Mouse (Mus musculus): Measurements from ENCODE around the gene Snrpb. TPM values are rescaled to one million over a fixed set of nuclear protein-coding genes. Genes with fewer than 3 reads are reported as not detected.

The Snrpb gene
- polyA plus RNA-seq, 1 experiment from 2014 or later: 898 TPM

DNA sequence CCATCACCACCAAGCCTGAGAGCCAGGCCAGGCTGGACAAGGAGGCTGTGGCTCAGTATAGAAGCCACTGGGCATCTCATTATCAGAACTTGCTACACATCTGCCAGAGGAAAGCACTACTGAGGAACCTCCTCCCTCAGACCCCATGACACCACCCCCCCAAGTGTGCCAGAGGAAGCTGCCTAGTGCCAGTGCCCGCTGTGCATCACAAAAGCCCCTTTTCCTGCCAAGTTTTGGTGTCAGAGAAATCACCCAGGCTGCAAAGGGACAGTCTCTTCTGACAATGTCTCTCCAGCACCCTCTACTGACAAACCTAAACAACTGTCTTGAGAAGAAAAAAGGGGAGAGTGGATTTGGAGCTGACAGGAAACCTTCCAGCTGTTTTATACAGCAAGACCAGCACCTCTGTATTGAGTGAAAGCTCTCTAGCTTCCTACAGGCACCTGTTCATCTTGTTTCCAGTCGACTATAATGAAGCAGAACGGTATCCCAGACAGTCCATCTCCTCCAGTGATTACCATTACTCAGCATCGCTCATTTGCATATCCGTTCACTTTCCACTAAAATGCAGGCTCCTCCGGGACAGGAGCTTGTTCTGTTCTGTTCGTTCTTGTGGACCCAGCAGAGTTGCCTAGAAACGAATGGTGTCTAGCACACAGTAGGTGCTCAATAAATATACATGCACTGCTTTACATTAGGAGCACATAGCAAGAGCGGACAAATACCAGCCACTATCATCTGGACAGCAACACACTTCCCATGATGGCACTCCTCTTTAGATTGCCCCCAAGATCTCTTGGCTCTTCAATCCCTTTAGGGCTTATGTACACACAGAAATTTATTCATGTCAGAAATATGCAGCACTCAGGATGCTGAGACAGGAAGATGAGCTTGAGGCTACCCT, 12.6 kb downstream of the Snrpb start:
- Histone ChIP-seq H3K27ac (replicated peaks) (no peak overlapping the region), H3K36me3 (replicated peaks) (peaks cover 73% of the 10 kb centered on the region), H3K9me3 (no peaks in the 10 kb centered on the region), H3K4me1 (no peaks in the 10 kb centered on the region), H3K27me3 (replicated peaks; ENCODE audit: low read depth, poor library complexity, severe bottlenecking) (no peaks in the 10 kb centered on the region), H3K4me3 (no peak overlapping the region)
- WGBS: 69% methylated on average over 9 of the region's 9 CpGs
- DNase-seq (ENCODE audit: low spot score): no peak

- Histone ChIP-seq H3K27ac (replicated peaks) (no peak overlapping the region), H3K9me3 (no peaks in the 10 kb centered on the region), H3K4me3 (no peak overlapping the region), H3K36me3 (replicated peaks) (peaks cover 37% of the 10 kb centered on the region), H3K27me3 (replicated peaks; ENCODE audit: low read depth, poor library complexity, severe bottlenecking) (no peaks in the 10 kb centered on the region), H3K4me1 (no peaks in the 10 kb centered on the region)
- no peak for DNase-seq (ENCODE audit: low spot score)
- 86% methylated on average over 5 of the region's 5 CpGs for WGBS
Measured at GRCm38 (mm10) chr2:130162701-130163100, 16.5 kb downstream of the Snrpb start.

- no peak overlapping the region for H3K4me3 ChIP-seq
- no peaks in the 10 kb centered on the region for H3K36me3 ChIP-seq (replicated peaks)
- no peaks in the 10 kb centered on the region for H3K27me3 ChIP-seq (replicated peaks; ENCODE audit: low read depth, poor library complexity, severe bottlenecking)
- 54% methylated on average over 4 of the region's 4 CpGs for WGBS
- H3K27ac ChIP-seq (replicated peaks): no peak overlapping the region
- no peaks in the 10 kb centered on the region for H3K9me3 ChIP-seq
- no peak for DNase-seq (ENCODE audit: low spot score)
- H3K4me1 ChIP-seq: no peaks in the 10 kb centered on the region
Measured at GRCm38 (mm10) chr2:130158088-130158437, 21.1 kb downstream of the Snrpb start.

DNA sequence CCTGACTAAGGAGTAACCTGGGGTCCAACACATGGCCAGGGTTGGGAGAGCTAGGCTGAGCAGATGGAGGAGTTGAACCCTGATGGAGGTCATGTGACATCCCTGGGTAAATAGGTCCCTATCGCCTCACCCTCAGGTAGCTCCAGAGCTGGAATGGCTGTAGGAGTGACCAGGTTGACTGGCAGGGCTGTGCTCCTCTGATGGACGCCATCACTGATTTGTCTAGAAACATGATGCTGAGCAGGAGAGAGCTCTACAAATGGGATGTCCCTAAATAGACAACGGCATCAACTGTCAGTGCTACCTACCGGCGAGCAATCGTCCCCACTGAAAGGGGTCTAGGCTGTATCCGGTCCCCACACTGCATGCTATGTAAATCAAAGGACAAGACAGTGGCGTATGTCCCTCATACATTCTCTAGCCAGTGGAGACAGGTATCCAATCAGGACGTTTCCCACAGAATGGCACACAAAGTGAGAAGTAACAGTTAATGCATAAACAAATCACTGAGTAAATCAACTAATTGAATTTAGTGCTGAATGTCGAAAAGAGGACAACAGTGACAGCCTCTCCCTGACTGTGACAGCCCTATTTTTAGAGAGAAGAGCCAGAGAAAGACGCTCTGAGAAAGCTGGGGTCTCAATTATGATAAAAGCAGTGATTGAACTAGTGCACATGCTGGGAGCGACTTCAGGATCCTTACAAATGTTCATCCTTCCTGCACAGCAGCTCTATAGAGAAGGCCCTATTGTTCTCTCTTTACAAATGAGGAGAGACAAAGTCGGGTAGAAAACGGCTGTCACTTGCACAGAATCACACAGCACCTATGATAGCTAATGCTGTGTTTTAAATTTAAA, 21.7 kb downstream of the Snrpb start:
- Histone ChIP-seq H3K36me3 (replicated peaks) (no peaks in the 10 kb centered on the region), H3K27ac (replicated peaks) (no peak overlapping the region), H3K27me3 (replicated peaks; ENCODE audit: low read depth, poor library complexity, severe bottlenecking) (no peaks in the 10 kb centered on the region), H3K4me1 (no peaks in the 10 kb centered on the region), H3K9me3 (no peaks in the 10 kb centered on the region), H3K4me3 (no peak overlapping the region)
- no peak for DNase-seq (ENCODE audit: low spot score)
- 59% methylated on average over 14 of the region's 14 CpGs for WGBS

DNA sequence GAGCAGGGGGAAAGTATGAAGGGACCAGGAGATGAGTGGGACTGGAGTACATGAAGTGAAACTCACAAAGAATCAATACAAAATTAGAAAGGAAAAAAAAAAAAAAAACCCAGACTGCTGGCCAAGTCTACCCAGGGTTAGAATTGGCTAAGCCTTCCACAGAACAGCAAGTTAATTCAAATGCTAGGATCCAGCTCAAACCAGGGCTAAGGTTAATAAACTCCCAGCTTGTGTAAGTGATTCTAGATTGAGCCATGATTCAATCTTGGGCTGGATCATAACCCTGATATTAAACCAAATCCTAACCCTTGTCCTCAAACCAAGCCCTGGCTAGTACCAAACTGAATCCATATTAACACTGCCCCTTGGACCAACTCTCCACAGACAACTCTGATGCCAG, 23.4 kb downstream of the Snrpb start:
- H3K36me3 ChIP-seq (replicated peaks): no peaks in the 10 kb centered on the region
- no peak overlapping the region for H3K27ac ChIP-seq (replicated peaks)
- H3K4me1 ChIP-seq: no peaks in the 10 kb centered on the region
- DNase-seq (ENCODE audit: low spot score): no peak
- no peak overlapping the region for H3K4me3 ChIP-seq
- no peaks in the 10 kb centered on the region for H3K9me3 ChIP-seq
- no peaks in the 10 kb centered on the region for H3K27me3 ChIP-seq (replicated peaks; ENCODE audit: low read depth, poor library complexity, severe bottlenecking)

DNA sequence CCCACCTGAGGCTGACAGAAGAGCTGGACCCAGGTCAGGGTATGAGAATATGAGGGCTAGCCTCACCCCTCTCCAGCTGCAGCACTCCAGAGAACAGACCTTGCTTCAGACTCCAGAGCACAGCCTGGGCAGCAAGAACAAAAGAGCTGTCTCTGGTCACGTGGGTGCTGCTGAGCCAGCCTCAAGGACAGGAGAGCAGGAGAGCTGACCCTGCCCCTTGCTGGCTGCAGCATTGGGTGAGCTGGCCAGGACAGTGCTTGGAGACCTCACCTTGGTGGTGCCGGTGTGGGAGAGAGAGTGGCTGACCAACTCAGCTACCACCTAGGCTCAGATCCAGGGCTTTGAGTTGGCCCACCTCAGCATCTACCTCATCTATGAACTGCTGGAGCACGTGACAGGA, 24.0 kb downstream of the Snrpb start:
- Histone ChIP-seq H3K36me3 (replicated peaks) (no peaks in the 10 kb centered on the region), H3K9me3 (no peaks in the 10 kb centered on the region), H3K27me3 (replicated peaks; ENCODE audit: low read depth, poor library complexity, severe bottlenecking) (no peaks in the 10 kb centered on the region), H3K27ac (replicated peaks) (no peak overlapping the region), H3K4me3 (no peak overlapping the region), H3K4me1 (no peaks in the 10 kb centered on the region)
- 73% methylated on average over 3 of the region's 3 CpGs for WGBS
- DNase-seq (ENCODE audit: low spot score): no peak

DNA sequence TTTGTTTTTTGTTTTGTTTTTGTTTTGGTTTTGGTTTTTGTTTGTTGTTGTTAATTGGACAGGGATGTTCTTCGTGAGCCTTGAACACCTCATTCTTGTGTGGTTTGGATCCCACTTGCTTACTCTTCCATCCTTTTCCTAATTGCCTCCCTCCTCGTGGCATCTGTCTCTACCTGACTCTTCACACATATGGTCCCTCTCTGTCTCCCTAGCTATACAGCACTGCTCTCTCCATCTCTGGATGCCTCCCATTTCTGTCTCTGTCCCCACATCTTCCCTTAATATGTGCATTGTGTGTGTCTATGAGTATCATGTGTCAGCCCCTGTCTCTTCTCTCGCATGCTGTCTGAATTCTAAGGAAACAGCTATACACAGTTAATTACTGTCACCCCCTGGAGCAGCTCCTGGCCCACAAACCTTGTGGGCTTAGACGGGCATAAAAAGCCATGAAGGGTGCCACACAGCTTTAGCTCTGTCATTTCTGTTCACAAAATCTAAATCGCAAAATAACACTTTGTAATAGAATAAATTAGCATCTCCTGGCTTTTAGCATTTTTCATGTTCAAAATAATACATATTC, 33.0 kb downstream of the Snrpb start:
- WGBS: 78% methylated on average over 5 of the region's 5 CpGs
- Histone ChIP-seq H3K4me1 (no peaks in the 10 kb centered on the region), H3K27ac (replicated peaks) (no peak overlapping the region), H3K27me3 (replicated peaks; ENCODE audit: low read depth, poor library complexity, severe bottlenecking) (no peaks in the 10 kb centered on the region), H3K4me3 (no peak overlapping the region), H3K36me3 (replicated peaks) (no peaks in the 10 kb centered on the region), H3K9me3 (no peaks in the 10 kb centered on the region)
- no peak for DNase-seq (ENCODE audit: low spot score)

DNA sequence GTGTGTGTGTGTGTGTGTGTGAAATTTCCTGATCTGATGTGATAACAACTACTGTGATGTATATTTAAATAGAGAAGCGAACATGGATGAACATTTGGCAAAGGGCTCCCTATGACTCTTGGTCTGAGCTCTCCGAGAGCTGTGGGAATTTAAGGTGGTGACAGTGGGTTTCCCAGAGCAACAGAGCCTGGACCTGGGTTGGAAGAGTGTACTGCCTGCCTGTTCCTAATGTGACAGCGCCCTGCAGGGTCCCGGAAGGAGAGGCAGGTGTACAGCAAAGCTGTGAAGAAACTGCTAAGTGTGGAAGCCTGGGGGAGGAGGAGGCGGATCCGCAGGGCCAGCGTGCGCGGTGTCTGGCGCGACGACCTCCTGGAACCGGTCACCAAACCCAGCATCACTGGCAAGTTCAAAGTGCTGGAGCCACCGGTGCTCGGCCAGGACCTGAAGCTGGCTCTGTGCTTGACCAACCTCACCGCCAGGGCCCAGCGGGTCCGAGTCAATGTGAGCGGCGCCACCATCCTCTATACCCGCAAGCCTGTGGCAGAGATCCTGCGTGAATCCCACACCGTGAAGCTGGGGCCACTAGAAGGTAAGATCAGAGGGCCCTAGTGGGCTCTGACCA, 34.4 kb downstream of the Snrpb start:
- H3K27me3 ChIP-seq (replicated peaks; ENCODE audit: low read depth, poor library complexity, severe bottlenecking): no peaks in the 10 kb centered on the region
- H3K27ac ChIP-seq (replicated peaks): no peak overlapping the region
- no peaks in the 10 kb centered on the region for H3K36me3 ChIP-seq (replicated peaks)
- 88% methylated on average over 23 of the region's 23 CpGs for WGBS
- no peak for DNase-seq (ENCODE audit: low spot score)
- no peaks in the 10 kb centered on the region for H3K9me3 ChIP-seq
- H3K4me3 ChIP-seq: no peak overlapping the region
- no peaks in the 10 kb centered on the region for H3K4me1 ChIP-seq

DNA sequence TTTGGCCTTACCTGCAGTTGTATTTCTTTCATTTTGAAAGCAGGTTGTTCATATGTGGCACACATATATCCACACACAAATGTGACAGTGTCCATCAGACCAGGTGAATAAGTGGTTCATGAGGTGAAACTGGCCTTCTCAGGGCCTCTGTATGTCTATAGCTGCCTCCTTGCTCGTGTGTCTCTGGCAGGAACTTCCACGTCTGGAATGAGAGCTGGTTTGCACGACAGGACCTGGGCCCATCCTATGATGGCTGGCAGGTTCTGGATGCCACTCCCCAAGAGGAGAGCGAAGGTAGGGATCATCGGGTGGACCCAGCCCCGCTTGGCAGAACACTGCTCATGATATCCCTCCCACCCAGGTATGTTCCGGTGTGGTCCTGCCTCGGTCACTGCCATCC, 36.2 kb downstream of the Snrpb start:
- H3K36me3 ChIP-seq (replicated peaks): no peaks in the 10 kb centered on the region
- 88% methylated on average over 8 of the region's 8 CpGs for WGBS
- no peak overlapping the region for H3K4me3 ChIP-seq
- no peak overlapping the region for H3K27ac ChIP-seq (replicated peaks)
- no peaks in the 10 kb centered on the region for H3K9me3 ChIP-seq
- H3K27me3 ChIP-seq (replicated peaks; ENCODE audit: low read depth, poor library complexity, severe bottlenecking): no peaks in the 10 kb centered on the region
- DNase-seq (ENCODE audit: low spot score): no peak
- no peaks in the 10 kb centered on the region for H3K4me1 ChIP-seq

- no peaks in the 10 kb centered on the region for H3K36me3 ChIP-seq (replicated peaks)
Measured at GRCm38 (mm10) chr2:130129687-130130086, 49.5 kb downstream of the Snrpb start.

DNA sequence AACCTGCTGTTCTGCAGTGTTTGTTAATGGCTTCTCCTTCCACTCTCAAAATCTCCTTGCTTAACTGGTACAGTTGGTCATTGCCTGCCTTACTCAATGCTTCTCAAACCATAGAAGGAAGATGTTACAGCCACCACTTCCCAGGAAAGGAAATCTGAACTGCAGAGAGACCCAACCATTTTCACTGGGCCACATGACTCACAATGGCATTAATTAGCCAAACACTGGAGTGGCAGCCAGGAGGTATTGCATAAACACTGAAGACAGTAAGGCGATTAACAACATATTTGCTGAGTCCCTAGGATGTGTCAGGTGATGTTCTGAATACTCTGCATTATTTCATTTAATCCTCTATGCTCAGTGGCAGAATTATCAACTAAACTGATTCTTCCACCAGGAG, 53.1 kb downstream of the Snrpb start:
- Histone ChIP-seq H3K4me1 (0 out of 2 replicates have a peak, but pooled peaks cover 3% of the 10 kb centered on the region), H3K27me3 (replicated peaks; ENCODE audit: low read depth, poor library complexity, severe bottlenecking) (no peaks in the 10 kb centered on the region), H3K4me3 (no peak overlapping the region), H3K9me3 (no peaks in the 10 kb centered on the region), H3K36me3 (replicated peaks) (no peaks in the 10 kb centered on the region), H3K27ac (replicated peaks) (no peak overlapping the region)
- no peak for DNase-seq (ENCODE audit: low spot score)
- 76% methylated on average over 1 of the region's 1 CpGs for WGBS

More at GRCm38 (mm10) chr2:130129687-130130086, 49.5 kb downstream of the Snrpb start:
- no peak overlapping the region for H3K27ac ChIP-seq (replicated peaks)
- no peak overlapping the region for H3K4me3 ChIP-seq
- no peak for DNase-seq (ENCODE audit: low spot score)
- no peaks in the 10 kb centered on the region for H3K27me3 ChIP-seq (replicated peaks; ENCODE audit: low read depth, poor library complexity, severe bottlenecking)
- 58% methylated on average over 1 of the region's 1 CpGs for WGBS
- 0 out of 2 replicates have a peak, but pooled peaks cover 3% of the 10 kb centered on the region for H3K4me1 ChIP-seq
- no peaks in the 10 kb centered on the region for H3K9me3 ChIP-seq

- Histone ChIP-seq H3K4me3 (no peak overlapping the region), H3K4me1 (0 out of 2 replicates have a peak, but pooled peaks cover 3% of the 10 kb centered on the region), H3K27me3 (replicated peaks; ENCODE audit: low read depth, poor library complexity, severe bottlenecking) (no peaks in the 10 kb centered on the region), H3K36me3 (replicated peaks) (no peaks in the 10 kb centered on the region), H3K27ac (replicated peaks) (no peak overlapping the region), H3K9me3 (no peaks in the 10 kb centered on the region)
- DNase-seq (ENCODE audit: low spot score): no peak
- WGBS: 77% methylated on average over 6 of the region's 6 CpGs
Measured at GRCm38 (mm10) chr2:130125279-130126059, 53.7 kb downstream of the Snrpb start.

Data from embryonic facial prominence, embryonic 10.5 days (tissue).